Mouse (Mus musculus) retina, postnatal 7 days (tissue): Measurements from ENCODE around the gene Pim1.

ENCODE experiments used
- DNase-seq: peaks from one replicate; pipeline ENCODE4 v3.0.0-alpha.2; 2012; ENCODE audit warnings: low read depth, low spot score

Gene Pim1

DNA sequence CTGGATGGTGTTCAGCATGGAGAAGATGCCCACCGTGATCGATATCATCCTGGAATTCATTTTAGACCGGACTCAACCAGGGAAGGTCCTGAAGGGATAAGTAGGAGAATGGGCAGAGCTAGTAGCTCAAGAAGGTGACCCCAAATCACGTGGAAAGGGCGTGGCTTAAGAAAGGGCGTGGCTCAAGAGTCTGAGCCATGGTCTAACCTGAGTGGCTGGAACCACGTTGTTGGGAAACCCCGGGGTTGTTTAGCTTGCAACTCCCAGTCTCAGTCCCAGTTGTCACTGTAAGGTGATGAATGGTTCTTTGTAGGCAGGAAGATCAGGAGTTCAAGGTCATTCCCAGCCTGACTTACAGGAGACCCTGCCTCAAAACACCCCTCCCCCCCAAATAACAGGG is 29.2 kb downstream of the Pim1 start:
- DNase-seq: no peak

- DNase-seq: no peak
These were observed 35.1 kb downstream of the Pim1 start for GRCm38 (mm10) chr17:29525613-29526012.

- no peak for DNase-seq
These were observed 38.1 kb downstream of the Pim1 start for GRCm38 (mm10) chr17:29528568-29529187.

- no peak for DNase-seq
These were observed 40.0 kb downstream of the Pim1 start for GRCm38 (mm10) chr17:29530508-29530907.

GRCm38 (mm10) chr17:29531278-29531677 is 40.7 kb downstream of the Pim1 start:
- no peak for DNase-seq

DNA sequence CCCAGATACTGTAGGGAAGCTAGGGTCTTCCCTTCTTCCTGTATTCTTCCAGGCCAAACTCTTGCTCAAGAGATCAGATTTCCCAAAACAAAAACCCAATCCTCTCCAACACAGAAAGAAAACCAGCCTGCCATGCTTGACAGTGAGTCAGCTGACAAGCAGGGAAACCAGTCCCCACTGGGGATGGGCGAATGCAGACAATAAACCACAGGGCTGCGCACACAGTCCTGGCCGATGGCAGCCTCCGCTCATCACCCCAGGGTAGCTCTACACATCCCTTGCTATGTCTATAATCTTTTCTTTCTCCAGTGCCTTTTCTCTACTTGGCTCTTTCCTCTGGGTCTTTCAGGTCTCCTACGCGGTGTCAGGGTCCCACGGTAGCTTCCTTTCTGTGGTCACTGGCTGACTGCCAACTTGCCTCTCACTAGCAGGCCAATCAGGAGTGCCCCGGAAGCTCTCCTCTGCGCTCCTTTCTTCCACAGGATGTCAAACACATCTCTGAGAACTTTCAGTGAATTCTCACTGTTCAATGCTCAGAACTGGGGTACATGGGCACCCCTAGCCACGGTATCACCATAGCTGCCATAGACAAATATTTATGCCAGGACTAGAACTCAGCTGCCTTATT is 41.3 kb downstream of the Pim1 start:
- DNase-seq: no peak

- no peak for DNase-seq
These were observed 43.3 kb downstream of the Pim1 start for GRCm38 (mm10) chr17:29533866-29534265.

GRCm38 (mm10) chr17:29540426-29540825 is 49.9 kb downstream of the Pim1 start:
- DNase-seq: no peak

- DNase-seq: peak; percentile 5
These were observed 50.9 kb downstream of the Pim1 start for GRCm38 (mm10) chr17:29541419-29541818.

DNA sequence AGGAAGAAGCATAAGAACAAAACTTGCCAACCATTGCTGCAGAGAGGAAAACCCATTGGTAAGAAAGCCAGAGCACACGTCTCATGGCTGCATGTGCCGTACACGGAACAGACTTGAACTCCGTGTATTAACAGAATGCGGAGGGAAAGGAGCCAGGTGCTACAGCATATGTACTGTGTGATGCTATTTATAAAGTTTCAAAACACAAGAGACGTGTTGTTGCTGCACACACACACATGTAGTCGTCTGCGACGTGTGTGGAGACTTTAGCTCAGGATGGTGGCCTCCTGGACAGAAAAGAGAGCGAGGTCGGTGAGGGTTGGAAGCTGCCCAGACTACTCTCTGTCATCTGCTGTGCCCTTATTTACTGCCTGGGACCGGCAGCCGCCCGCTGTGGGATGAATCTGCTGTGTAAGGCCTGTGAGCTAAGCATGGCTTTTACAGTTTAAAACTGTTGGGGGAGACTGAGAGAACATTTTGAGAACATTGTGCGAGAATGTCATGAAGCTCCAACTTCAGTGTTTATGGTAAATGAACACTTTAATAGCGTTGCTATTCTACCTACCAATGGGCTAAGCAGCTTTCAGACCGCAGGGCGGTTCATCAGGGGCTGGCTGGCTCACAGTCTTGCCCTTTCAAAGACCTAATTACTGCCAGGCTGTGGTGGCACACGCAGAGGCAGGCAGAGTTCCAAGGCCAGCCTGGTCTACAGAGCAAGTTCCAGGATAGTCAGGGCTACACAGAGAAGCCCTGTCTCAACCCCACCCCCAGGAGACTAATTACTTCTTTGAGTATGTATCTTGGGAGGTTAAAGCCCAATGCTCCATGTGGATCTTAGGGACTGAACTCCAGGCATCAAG is 52.5 kb downstream of the Pim1 start:
- DNase-seq: no peak

DNA sequence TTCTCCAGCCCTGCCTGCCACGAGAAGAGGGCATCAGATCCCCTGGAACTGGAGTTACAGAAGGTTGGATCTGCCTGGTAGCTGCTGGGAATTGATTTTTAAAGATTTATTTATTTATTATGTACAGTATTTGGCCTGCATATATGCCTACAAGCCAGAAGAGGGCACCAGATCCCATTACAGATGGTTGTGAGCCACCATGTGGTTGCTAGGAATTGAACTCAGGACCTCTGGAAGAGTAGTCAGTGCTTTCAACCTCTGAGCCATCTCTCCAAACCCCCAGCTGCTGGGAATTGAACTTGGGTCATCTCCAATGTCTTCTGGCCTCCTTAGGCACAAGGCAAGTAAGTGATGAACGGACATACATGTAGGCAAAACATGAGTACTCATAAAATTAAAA is 53.5 kb downstream of the Pim1 start:
- DNase-seq: no peak

GRCm38 (mm10) chr17:29545241-29545640 is 54.7 kb downstream of the Pim1 start:
- DNase-seq: no peak
